Mouse (Mus musculus) MEL (cell line): ENCODE measurements around the gene Adal. TPM values are rescaled to one million over a fixed set of nuclear protein-coding genes. Genes with fewer than 3 reads are reported as not detected.

Experiments
- DNase-seq: peaks from one replicate; pipeline ENCODE4 v3.0.0; 2011; ENCODE audit warnings: low read depth, low spot score
- H3K27ac ChIP-seq: 2 replicates; pipeline ENCODE4 v1.5.1; 2012; ENCODE audit warnings: low read depth, mild to moderate bottlenecking, control low read depth, low read length, moderate library complexity; ENCODE audit not compliant: control insufficient read depth
- H3K27me3 ChIP-seq, 2 experiments: fragments of 150-350 bp in 1 of 2; sonication (generic) in 1 of 2; 2 replicates each; pipeline ENCODE4 v1.6.1; 2012; ENCODE audit warnings: low read length in 2 of 2, mild to moderate bottlenecking in 2 of 2, improper control_type of control experiment in 1 of 2, moderate library complexity in 1 of 2; ENCODE audit not compliant: insufficient read depth in 2 of 2, control insufficient read depth in 1 of 2
- H3K36me3 ChIP-seq, 2 experiments: 2 replicates each; pipeline ENCODE4 v1.6.1; 2012 to 2014; ENCODE audit warnings: low read length in 2 of 2, improper control_type of control experiment in 1 of 2, inconsistent platforms in 1 of 2, mild to moderate bottlenecking in 1 of 2; ENCODE audit not compliant: insufficient read depth in 2 of 2, control insufficient read depth in 1 of 2
- H3K4me1 ChIP-seq, 2 experiments: fragments of 150-350 bp in 1 of 2; sonication (generic) in 1 of 2; 2 replicates each; pipeline ENCODE4 v1.6.1; 2012; ENCODE audit warnings: low read length in 2 of 2, improper control_type of control experiment in 1 of 2, mild to moderate bottlenecking in 1 of 2; ENCODE audit not compliant: insufficient read depth in 2 of 2, control insufficient read depth in 1 of 2
- H3K4me3 ChIP-seq, 2 experiments: fragments of 150-350 bp in 1 of 2; sonication (generic) in 1 of 2; 2 replicates each; pipeline ENCODE4 v1.5.1; 2012; ENCODE audit warnings: low read depth in 2 of 2, low read length in 2 of 2, mild to moderate bottlenecking in 2 of 2, moderate library complexity in 2 of 2, control low read depth in 1 of 2, improper control_type of control experiment in 1 of 2; ENCODE audit not compliant: control insufficient read depth in 1 of 2, insufficient read depth in 1 of 2
- H3K79me2 ChIP-seq: 2 replicates; pipeline ENCODE4 v1.6.1; 2012; ENCODE audit warnings: mild to moderate bottlenecking, low read length, moderate library complexity; ENCODE audit not compliant: control insufficient read depth, poor library complexity, insufficient read depth
- H3K9ac ChIP-seq: 2 replicates; pipeline ENCODE4 v1.6.1; 2012; ENCODE audit warnings: low read depth, mild to moderate bottlenecking, control low read depth, low read length, moderate library complexity; ENCODE audit not compliant: control insufficient read depth, poor library complexity, severe bottlenecking
- H3K9me3 ChIP-seq: fragments of 150-350 bp; sonication (generic); replicated peaks from 2 replicates; pipeline ENCODE4 v1.6.1; 2012; ENCODE audit warnings: mild to moderate bottlenecking, low read length, improper control_type of control experiment, moderate library complexity; ENCODE audit not compliant: insufficient read depth
- BHLHE40 ChIP-seq: IDR thresholded peaks from 2 replicates; pipeline ENCODE4 v1.6.1; 2012; ENCODE audit warnings: low read depth, mild to moderate bottlenecking, inconsistent platforms, low read length, improper control_type of control experiment, borderline replicate concordance
- CHD2 ChIP-seq: IDR thresholded peaks from 2 replicates; pipeline ENCODE4 v1.6.1; 2011; ENCODE audit warnings: low read length, improper control_type of control experiment
- EP300 ChIP-seq, 2 experiments: IDR thresholded peaks; 2 replicates each; pipeline ENCODE4 v1.6.1; 2011; ENCODE audit warnings: improper control_type of control experiment in 2 of 2, low read length in 2 of 2, low read depth in 1 of 2, mild to moderate bottlenecking in 1 of 2
- HCFC1 ChIP-seq: IDR thresholded peaks from 2 replicates; pipeline ENCODE4 v1.6.1; 2012; ENCODE audit warnings: low read depth, mild to moderate bottlenecking, inconsistent platforms, low read length, improper control_type of control experiment, moderate library complexity
- JUND ChIP-seq: IDR thresholded peaks from 2 replicates; pipeline ENCODE4 v1.6.1; 2011; ENCODE audit warnings: low read depth, mild to moderate bottlenecking, improper control_type of control experiment, low read length
- MAZ ChIP-seq: IDR thresholded peaks from 2 replicates; pipeline ENCODE4 v1.6.1; 2012; ENCODE audit warnings: low read depth, mild to moderate bottlenecking, inconsistent platforms, low read length, improper control_type of control experiment
- MEF2A ChIP-seq: IDR thresholded peaks from 2 replicates; pipeline ENCODE4 v1.6.1; 2014; ENCODE audit warnings: low read depth, mild to moderate bottlenecking, inconsistent platforms, low read length, improper control_type of control experiment; ENCODE audit not compliant: poor library complexity, insufficient replicate concordance, severe bottlenecking; ENCODE audit errors: extremely low read depth
- MXI1 ChIP-seq: IDR thresholded peaks from 2 replicates; pipeline ENCODE4 v1.6.1; 2011; ENCODE audit warnings: mild to moderate bottlenecking, low read depth, low read length, improper control_type of control experiment
- MYB ChIP-seq: IDR thresholded peaks from 2 replicates; pipeline ENCODE4 v1.6.1; 2011; ENCODE audit warnings: mild to moderate bottlenecking, low read depth, low read length, improper control_type of control experiment
- NRF1 ChIP-seq: IDR thresholded peaks from 2 replicates; pipeline ENCODE4 v1.6.1; 2014; ENCODE audit warnings: low read depth, mild to moderate bottlenecking, inconsistent platforms, low read length, improper control_type of control experiment, moderate library complexity; ENCODE audit not compliant: poor library complexity, insufficient read depth, severe bottlenecking
- RAD21 ChIP-seq: IDR thresholded peaks from 2 replicates; pipeline ENCODE4 v1.6.1; 2011; ENCODE audit warnings: mild to moderate bottlenecking, low read depth, low read length, improper control_type of control experiment
- SIN3A ChIP-seq: IDR thresholded peaks from 2 replicates; pipeline ENCODE4 v1.6.1; 2012; ENCODE audit warnings: low read length, improper control_type of control experiment, inconsistent platforms
- TAL1 ChIP-seq: IDR thresholded peaks from 2 replicates; pipeline ENCODE4 v1.6.1; 2012; ENCODE audit warnings: mild to moderate bottlenecking, inconsistent platforms, low read length, moderate library complexity, mixed read lengths
- UBTF ChIP-seq: IDR thresholded peaks from 2 replicates; pipeline ENCODE4 v1.6.1; 2012; ENCODE audit warnings: low read depth, mild to moderate bottlenecking, inconsistent platforms, low read length, improper control_type of control experiment, moderate library complexity, borderline replicate concordance; ENCODE audit not compliant: insufficient read depth
- USF1 ChIP-seq: IDR thresholded peaks from 2 replicates; pipeline ENCODE4 v1.6.1; 2014; ENCODE audit warnings: low read depth, mild to moderate bottlenecking, inconsistent platforms, low read length, improper control_type of control experiment, moderate library complexity
- USF2 ChIP-seq, 2 experiments: IDR thresholded peaks; 2 replicates each; pipeline ENCODE4 v1.6.1; 2011 to 2012; ENCODE audit warnings: improper control_type of control experiment in 2 of 2, low read length in 2 of 2, borderline replicate concordance in 1 of 2, inconsistent platforms in 1 of 2, low read depth in 1 of 2, mild to moderate bottlenecking in 1 of 2; ENCODE audit not compliant: insufficient read depth in 1 of 2
- ZC3H11A ChIP-seq: IDR thresholded peaks from 2 replicates; pipeline ENCODE4 v1.6.1; 2012; ENCODE audit warnings: low read depth, mild to moderate bottlenecking, inconsistent platforms, low read length, improper control_type of control experiment
- ZKSCAN1 ChIP-seq: IDR thresholded peaks from 2 replicates; pipeline ENCODE4 v1.6.1; 2012; ENCODE audit warnings: low read depth, mild to moderate bottlenecking, inconsistent platforms, low read length, improper control_type of control experiment, moderate library complexity
- polyA plus RNA-seq, 2 experiments: library from polyadenylated mRNA; stranded (reverse) in 1 of 2; unstranded in 1 of 2; fragments of >175 nt in 1 of 2; fragments of >200 nt in 1 of 2; gene quantifications; 2 replicates each; pipeline versions ENCODE4 v1.2.1 to v1.2.4; 2012; ENCODE audit warnings: low replicate concordance in 2 of 2, low read depth in 1 of 2; ENCODE audit not compliant: insufficient read length in 2 of 2, insufficient read depth in 1 of 2, missing spikeins in 1 of 2
- total RNA-seq: library from RNA; depleted of rRNA; stranded (reverse); fragments of 300-350 nt; gene quantifications from 2 replicates; pipeline ENCODE4 v1.2.3, GENCODE M21; 2012; rRNA removed

The Adal gene
- total and polyA plus RNA-seq, 3 experiments = 10.8 to 101 (median 12.1) TPM

DNA sequence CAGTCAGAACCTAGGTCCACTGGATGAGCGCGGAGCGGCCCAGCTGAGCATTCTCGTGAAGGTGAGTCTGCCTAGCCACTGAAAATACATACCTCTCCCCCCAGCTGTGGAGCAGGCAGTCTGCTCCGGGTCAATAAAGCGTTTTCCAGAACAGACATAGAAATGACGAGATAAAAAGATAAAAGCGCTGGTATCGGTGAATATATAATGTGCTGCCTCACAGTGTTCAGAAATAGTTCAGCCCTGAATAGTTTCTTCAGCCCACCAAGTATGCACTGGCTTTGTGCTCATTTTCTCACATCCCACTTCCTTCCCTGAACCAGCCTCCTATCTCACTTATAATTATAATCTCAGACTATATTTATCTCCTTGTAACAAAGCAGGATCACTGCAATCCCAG lies 55.2 kb downstream of the Adal start:
- H3K27ac ChIP-seq = no peak overlapping the region
- no peak for DNase-seq
- TF ChIP-seq BHLHE40 (no peak), SIN3A (no peak), MYB (no peak), TAL1 (no peak), MAZ (no peak), HCFC1 (no peak), MEF2A (no peak), ZC3H11A (no peak), RAD21 (no peak), EP300 (IDR thresholded peaks at IDR 0.05; ENCODE audit: low read depth in 1 of 2, low read length in 2 of 2) (no peak), UBTF (no peak), USF1 (no peak), USF2 (IDR thresholded peaks at IDR 0.05; ENCODE audit: borderline replicate concordance in 1 of 2, insufficient read depth in 1 of 2, low read depth in 1 of 2, low read length in 2 of 2) (no peak), CHD2 (no peak), NRF1 (no peak), ZKSCAN1 (no peak)
- H3K9me3 ChIP-seq = no peaks in the 10 kb centered on the region
- H3K9ac ChIP-seq = no peak overlapping the region
- no peaks in the 10 kb centered on the region for H3K79me2 ChIP-seq
- peaks cover 0 to 32% of the 10 kb centered on the region in 2 experiments; a peak in 2 of 4 replicates for H3K36me3 ChIP-seq
- no peaks in the 10 kb centered on the region for H3K4me1 ChIP-seq
- no peak overlapping the region for H3K4me3 ChIP-seq
- no peaks in the 10 kb centered on the region for H3K27me3 ChIP-seq

DNA sequence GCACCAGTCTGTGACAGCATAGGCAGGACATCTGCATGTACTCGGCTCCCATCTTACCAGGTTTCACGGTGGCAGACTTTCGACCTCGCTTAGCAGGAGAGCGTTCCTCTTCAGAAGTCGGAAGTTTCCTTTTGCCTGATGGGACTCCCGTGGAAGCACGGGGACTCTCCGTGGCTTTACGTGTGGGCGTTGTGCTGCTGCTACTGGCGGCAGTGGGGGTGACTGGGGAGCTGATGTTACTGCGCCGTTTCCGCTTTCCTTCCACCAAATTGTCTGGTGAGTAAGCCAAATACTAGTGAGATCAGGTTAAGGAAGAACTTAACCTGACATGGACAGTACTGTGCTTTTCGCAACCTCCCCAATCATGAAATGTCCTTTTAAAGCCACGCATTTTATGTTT lies 64.0 kb downstream of the Adal start:
- no peak overlapping the region for H3K27ac ChIP-seq
- H3K79me2 ChIP-seq = no peaks in the 10 kb centered on the region
- no peak overlapping the region for H3K4me3 ChIP-seq
- H3K4me1 ChIP-seq = peaks cover 0 to 2% of the 10 kb centered on the region in 2 experiments; a peak in 1 of 4 replicates
- DNase-seq = no peak
- H3K27me3 ChIP-seq = no peaks in the 10 kb centered on the region
- TF ChIP-seq MEF2A (no peak), SIN3A (no peak), NRF1 (no peak), JUND (no peak), MXI1 (no peak)
- H3K9me3 ChIP-seq = no peaks in the 10 kb centered on the region
- H3K36me3 ChIP-seq = peaks cover 0 to 6% of the 10 kb centered on the region in 2 experiments; a peak in 2 of 4 replicates
- H3K9ac ChIP-seq = no peak overlapping the region

Other genes starting within 250 kb of the Adal start
- gene Ubr1, start 169.7 kb upstream of the Adal start, total RNA-seq = 11.4 and 12.8 TPM in 2 replicates
- gene Ubr1, start 169.7 kb upstream of the Adal start, polyA plus RNA-seq = 10 to 100 TPM in 1 of 2 experiments, not detected in 1; 27.8 TPM
- 1.8 and 2.0 TPM in 2 replicates for gene Tmem62, start 163.4 kb upstream of the Adal start, total RNA-seq
- gene Tmem62, start 163.4 kb upstream of the Adal start, polyA plus RNA-seq = 1 to 10 TPM in 1 of 2 experiments, not detected in 1; 2.9 TPM
- 24.6 and 25.7 TPM in 2 replicates for gene Ccndbp1, start 132.0 kb upstream of the Adal start, total RNA-seq
- 100 to 1,000 TPM in 1 of 2 experiments, 10 to 100 TPM in 1; 26.1 to 250 TPM for gene Ccndbp1, start 132.0 kb upstream of the Adal start, polyA plus RNA-seq
- 0.69 and 2.9 TPM in 2 replicates for gene Epb42, start 103.4 kb upstream of the Adal start, total RNA-seq
- gene Epb42, start 103.4 kb upstream of the Adal start, polyA plus RNA-seq = 1 to 10 TPM in 1 of 2 experiments, not detected in 1; 2.3 TPM
- not detected in 2 replicates for gene Tgm5, start 54.6 kb upstream of the Adal start, total RNA-seq
- gene Tgm5, start 54.6 kb upstream of the Adal start, polyA plus RNA-seq = not detected
- gene Tgm7, start 30.6 kb upstream of the Adal start, total RNA-seq = not detected in 2 replicates
- not detected for gene Tgm7, start 30.6 kb upstream of the Adal start, polyA plus RNA-seq
- gene Lcmt2, start 225 bp downstream of the Adal start, total RNA-seq = 9.4 and 13.2 TPM in 2 replicates
- 10 to 100 TPM in 1 of 2 experiments, not detected in 1; 12.9 TPM for gene Lcmt2, start 225 bp downstream of the Adal start, polyA plus RNA-seq
- 27.9 and 31.3 TPM in 2 replicates for gene Tubgcp4, start 30.2 kb downstream of the Adal start, total RNA-seq
- gene Tubgcp4, start 30.2 kb downstream of the Adal start, polyA plus RNA-seq = 10 to 100 TPM in 1 of 2 experiments, not detected in 1; 38.9 TPM
- gene Zscan29, start 30.7 kb downstream of the Adal start, total RNA-seq = 6.5 and 6.7 TPM in 2 replicates
- gene Zscan29, start 30.7 kb downstream of the Adal start, polyA plus RNA-seq = 100 to 1,000 TPM in 1 of 2 experiments, 10 to 100 TPM in 1; 10.2 to 199 TPM
- 13.4 and 16.6 TPM in 2 replicates for gene Trp53bp1, start 131.0 kb downstream of the Adal start, total RNA-seq
- gene Trp53bp1, start 131.0 kb downstream of the Adal start, polyA plus RNA-seq = 100 to 1,000 TPM in 1 of 2 experiments, 10 to 100 TPM in 1; 37.3 to 160 TPM
- gene Map1a, start 149.2 kb downstream of the Adal start, total RNA-seq = 0.77 and 2.6 TPM in 2 replicates
- 1 to 10 TPM in 1 of 2 experiments, not detected in 1; 9.4 TPM for gene Map1a, start 149.2 kb downstream of the Adal start, polyA plus RNA-seq
- 8.7 and 10.4 TPM in 2 replicates for gene Ppip5k1, start 215.0 kb downstream of the Adal start, total RNA-seq
- gene Ppip5k1, start 215.0 kb downstream of the Adal start, polyA plus RNA-seq = 10 to 100 TPM in 1 of 2 experiments, not detected in 1; 14.8 TPM
- not detected in 2 replicates for gene Ckmt1, start 217.3 kb downstream of the Adal start, total RNA-seq
- gene Ckmt1, start 217.3 kb downstream of the Adal start, polyA plus RNA-seq = not detected
- gene Strc, start 246.7 kb downstream of the Adal start, total RNA-seq = not detected in 2 replicates
- not detected for gene Strc, start 246.7 kb downstream of the Adal start, polyA plus RNA-seq